Mouse (Mus musculus) adrenal gland, postnatal 25 days (tissue): Measurements from ENCODE around the gene Zkscan6. TPM values are rescaled to one million over a fixed set of nuclear protein-coding genes. Genes with fewer than 3 reads are reported as not detected.
A peak's percentile ranks its signal among the peaks of the same experiment; 100 is the strongest.

Experiments
- DNase-seq: peaks from one replicate; pipeline ENCODE4 v3.0.0; 2021; ENCODE audit warnings: mixed read lengths
- total RNA-seq: library from RNA; stranded (reverse); gene quantifications from 2 replicates; pipeline ENCODE4 v1.2.3, GENCODE M21; 2021

Gene Zkscan6
- total RNA-seq, 1 experiment from 2014 or later = 15.9 TPM

DNA sequence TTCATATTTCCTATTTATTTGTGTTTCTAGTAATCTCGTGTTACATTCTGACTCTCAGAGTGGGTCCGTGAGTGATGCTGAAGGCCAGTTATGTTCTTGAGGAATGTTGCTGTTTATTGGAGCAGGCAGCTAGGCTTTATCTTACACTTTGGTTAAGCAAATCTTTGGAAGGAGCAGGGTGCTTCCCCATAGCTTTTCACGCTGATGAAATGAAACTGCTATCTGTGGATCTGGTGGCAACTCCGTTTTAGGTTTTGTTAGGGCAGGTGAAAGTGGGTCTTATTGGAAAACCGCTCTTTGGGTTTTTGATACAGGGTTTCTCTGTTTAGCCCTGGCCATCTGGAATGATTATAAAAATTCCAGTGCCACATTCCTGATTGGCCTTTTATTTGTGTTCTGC, 5.1 kb downstream of the Zkscan6 start:
- no peak for DNase-seq

DNA sequence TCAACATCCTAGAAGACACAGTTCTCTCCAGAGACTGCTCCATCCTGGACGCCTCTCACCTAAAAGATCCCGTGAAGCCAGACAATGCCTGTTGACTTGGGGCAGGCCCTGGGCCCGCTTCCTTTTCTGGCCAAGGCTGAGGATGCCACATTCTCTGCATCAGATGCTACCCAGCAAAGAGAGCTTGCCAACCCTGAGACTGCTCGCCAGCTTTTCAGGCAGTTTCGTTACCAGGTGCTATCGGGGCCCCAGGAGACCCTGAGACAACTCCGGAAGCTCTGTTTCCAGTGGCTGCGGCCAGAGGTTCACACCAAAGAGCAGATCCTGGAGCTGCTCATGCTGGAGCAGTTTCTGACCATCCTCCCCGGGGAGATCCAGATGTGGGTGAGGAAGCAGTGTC, 7.4 kb downstream of the Zkscan6 start:
- no peak for DNase-seq

DNA sequence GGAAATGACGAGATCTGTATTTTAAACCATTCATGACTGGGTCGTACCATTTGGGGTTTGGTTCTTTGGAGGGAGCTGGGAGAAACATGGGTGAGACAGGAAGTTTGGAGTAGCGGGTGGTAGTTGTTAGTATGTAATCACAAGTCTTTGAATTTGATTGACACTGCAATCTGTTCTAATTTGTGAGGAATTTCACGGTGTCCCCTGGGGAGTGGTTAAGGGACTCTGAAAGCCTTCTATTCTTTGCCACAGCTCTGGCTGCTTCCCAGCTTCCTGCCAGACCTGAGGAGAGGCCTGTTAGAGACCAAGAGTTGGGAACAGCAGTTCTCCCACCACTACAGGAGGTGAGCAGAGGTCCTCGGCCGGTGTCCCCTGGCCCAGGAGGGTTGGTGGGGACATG, 9.3 kb downstream of the Zkscan6 start:
- no peak for DNase-seq

DNA sequence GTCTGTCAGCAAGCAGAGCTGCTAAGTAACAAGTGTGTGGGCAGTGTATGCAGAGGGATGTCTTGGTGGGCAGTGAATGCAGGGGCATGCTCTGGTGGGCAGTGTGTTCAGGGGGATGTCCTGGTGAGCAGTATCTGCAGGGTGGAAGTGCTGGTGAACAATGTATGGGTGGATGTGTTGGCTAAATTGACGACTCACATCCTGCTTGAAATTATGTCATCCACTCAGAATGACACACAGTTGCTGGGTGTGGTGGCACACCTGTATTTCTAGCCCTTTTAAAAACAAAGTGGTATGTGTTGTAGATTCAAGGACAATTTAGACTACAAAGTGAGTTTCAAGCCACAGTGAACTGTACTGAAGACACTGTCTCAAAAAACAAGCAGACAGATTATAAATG, 11.2 kb downstream of the Zkscan6 start:
- no peak for DNase-seq

DNA sequence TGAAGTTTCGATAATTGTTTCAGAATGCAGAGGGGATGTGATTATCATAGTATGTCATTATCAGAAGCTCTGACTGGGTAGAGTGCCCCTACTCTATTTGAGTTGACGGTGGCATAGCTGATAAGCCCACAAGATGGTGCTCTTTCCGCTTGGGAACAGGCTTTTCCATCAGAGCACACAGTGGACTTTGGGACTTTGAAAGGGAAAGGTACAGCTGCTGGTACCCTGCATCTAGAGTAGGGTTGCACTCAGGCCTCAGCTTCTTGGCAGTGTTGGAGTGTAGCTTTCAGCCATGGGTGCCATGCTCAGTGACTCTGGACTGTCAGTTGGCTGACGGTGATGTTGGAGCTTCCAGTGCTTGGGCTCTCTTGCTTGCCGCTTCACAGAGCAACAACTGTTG, 13.3 kb downstream of the Zkscan6 start:
- DNase-seq = no peak

DNA sequence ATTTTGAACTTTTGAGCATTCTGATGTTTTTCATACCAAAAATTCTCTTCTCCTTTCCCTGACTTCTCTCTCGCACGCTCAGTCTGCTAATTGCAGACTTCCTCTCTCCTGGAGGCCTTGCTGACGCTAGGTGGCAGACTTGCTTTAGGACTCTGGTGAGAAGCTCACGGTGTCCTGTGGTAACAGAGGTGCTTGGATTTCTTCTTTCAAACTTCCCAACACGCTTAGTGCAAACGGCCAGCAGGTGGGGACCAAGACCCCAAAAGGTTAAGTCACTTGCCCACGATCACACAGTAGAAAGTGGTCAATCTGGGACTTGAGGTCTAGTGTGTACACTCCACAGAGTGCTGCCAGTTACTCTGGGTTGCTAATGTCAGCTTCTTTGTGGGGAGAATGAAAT, 13.9 kb downstream of the Zkscan6 start:
- peak; percentile 52 for DNase-seq

DNA sequence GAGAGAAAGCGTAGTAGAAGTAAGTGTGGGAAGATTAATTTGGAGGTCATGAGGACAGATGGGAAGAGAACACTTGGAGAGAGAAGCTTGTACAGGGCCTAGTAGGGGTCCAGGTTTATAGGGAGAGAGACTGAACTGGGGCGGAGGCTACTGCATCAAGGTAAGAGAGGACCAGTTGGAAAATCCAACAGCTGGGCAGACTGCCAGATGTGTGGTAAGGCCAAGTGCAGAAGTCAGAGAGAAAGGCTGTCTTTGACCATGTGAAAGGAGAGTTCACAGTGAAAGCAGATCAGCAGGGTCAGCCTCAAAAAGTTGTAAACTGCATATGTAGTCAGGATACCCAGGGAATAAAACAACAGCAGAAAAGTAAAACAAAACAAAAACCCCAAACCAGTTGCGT, 17.6 kb downstream of the Zkscan6 start:
- peak; percentile 34 for DNase-seq

DNA sequence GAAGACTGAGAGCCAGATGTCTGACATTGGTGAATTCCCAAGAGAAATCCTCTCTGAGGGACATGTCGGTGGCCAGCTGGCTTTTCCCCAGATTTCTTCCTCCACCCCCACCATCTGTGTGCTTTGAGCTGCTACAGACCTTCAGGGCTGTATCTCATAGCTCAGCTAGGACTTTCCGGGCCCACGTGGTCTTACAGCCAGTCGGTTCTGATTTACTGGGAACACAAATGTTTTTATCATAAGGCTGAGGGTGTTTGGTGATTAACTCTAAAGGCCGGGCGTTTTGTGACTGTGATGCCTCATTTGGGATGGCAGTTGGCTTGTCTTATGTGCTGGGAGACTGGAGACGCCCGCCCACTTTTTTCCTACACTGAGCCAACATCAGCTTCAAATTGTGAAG, 32.0 kb downstream of the Zkscan6 start:
- DNase-seq = no peak

DNA sequence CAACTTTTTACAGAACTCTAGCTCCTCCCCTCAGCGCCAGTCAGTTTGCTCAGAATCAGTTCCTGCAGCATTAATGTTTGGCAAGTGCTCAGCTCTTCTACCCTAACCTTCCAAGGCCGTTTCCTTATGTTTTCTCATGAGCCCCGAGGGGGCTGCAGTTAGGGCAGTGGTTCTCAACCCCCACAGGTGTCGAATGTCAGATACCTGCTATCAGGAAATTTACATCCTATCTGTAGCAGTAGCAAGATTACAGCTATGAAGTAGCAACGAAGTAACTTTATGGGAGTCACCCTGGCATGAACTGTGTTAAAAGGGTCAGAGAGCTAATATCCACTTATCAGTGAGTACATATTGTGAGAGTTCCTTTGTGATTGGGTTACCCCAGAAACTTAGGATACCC, 39.5 kb downstream of the Zkscan6 start:
- DNase-seq = no peak

DNA sequence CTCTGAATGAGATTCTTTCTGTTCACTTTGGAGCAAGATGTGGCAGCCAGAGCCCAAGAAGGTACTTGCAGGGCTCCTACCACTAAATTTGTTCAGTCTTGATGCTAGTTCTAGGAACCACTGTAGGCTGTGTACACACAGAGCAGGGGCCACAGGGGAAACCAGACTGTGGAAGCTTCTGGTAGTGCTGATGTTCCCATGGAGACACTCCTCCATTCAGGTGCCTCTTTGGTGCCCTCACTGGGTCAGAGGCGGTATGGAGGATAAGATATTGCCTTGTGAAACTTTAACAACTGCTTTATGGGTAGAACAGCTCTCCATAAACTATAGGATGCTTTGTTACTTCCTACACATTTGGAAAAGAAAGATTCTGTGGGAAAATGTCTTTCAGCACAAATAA, 45.1 kb downstream of the Zkscan6 start:
- DNase-seq = no peak

DNA sequence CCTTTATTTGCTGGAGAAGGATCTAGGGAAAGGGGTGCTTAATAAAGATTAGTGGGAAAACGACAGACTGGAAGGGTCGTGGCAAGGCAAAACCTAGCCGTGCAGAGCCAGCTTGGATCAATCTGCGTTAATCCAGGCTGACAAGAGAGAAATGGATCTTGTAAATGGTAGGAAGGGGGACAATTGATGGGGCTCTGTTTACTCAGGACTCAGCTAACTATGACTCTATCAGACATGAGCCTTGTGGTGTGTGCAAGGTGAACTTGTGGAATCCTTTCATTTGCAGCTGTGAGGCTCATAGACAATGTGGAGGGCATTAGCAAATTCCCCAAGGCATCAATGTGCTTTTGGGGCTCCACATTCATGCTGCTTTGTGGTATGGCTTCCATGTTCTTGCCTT, 54.5 kb downstream of the Zkscan6 start:
- DNase-seq = no peak

DNA sequence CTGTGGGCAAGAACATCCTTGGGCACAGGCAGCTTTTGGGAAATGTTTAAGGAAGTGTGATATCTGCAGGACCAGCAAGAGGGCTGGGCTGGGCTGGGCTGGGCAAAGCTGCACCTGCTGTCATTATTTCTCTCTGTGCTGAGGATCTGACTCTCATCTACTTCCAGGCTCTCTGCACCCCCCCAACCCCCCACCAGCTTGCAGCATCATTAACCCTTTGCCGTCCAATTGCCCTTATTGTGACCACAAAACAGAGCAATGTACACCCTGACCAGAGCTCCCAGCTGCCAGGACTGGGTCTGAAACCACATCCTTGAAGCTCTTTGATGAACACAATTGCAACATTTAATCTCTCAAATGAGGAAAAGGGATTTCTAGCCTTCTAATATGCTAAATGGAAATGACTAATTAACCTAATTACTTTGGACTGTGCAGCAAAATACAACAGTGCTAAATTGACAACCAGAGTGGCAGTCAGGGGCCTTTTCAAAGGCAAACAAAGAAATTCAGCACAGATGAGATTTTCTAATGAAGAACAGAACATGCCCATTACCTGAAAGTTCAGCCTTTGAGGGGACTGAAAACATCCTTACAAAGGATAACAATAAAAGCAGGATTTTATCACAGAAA, 70.3 kb downstream of the Zkscan6 start:
- DNase-seq = no peak

Other genes starting within 250 kb of the Zkscan6 start
- gene Map2k4, start 18.9 kb upstream of the Zkscan6 start, total RNA-seq = 43.0 and 49.6 TPM in 2 replicates